Mouse (Mus musculus): ENCODE measurements around the gene Actb. TPM values are rescaled to one million over a fixed set of nuclear protein-coding genes. Genes with fewer than 3 reads are reported as not detected.
A peak's percentile ranks its signal among the peaks of the same experiment; 100 is the strongest.

The Actb gene
- total and polyA plus RNA-seq, 2 experiments, result 726 to 1,398 TPM

GRCm38 (mm10) chr5:142877337-142878280 lies 28.9 kb downstream of the Actb start:
- H3K27ac ChIP-seq (replicated peaks; ENCODE audit: insufficient read depth, low read depth, low read length), result no peak overlapping the region
- no peak for TF ChIP-seq POLR2A (IDR thresholded peaks at IDR 0.05; ENCODE audit: extremely low read depth, insufficient read depth, low read length)
- peak; percentile 96 for TF ChIP-seq CTCF (IDR thresholded peaks at IDR 0.05; ENCODE audit: low read depth, low read length)
- DNase-seq (ENCODE audit: extremely low read depth, low read depth, low spot score), result peak; percentile 29
- 33% methylated on average over 11 of the region's 11 CpGs for WGBS
- no peaks in the 10 kb centered on the region for H3K27me3 ChIP-seq (ENCODE audit: control insufficient read depth, insufficient read depth, low read length)
- no peaks in the 10 kb centered on the region for H3K4me1 ChIP-seq (ENCODE audit: control insufficient read depth, insufficient read depth, low read length)
- H3K4me3 ChIP-seq (ENCODE audit: insufficient read depth, low read depth, low read length), result no peak overlapping the region
- H3K79me2 ChIP-seq (ENCODE audit: control insufficient read depth, insufficient read depth, low read length), result no peaks in the 10 kb centered on the region
- H3K36me3 ChIP-seq (ENCODE audit: control insufficient read depth, insufficient read depth, low read length), result no peaks in the 10 kb centered on the region
- H3K9ac ChIP-seq (ENCODE audit: low read depth, low read length), result no peak overlapping the region

- no peaks in the 10 kb centered on the region for H3K4me1 ChIP-seq (ENCODE audit: control insufficient read depth, insufficient read depth, low read length)
- no peak overlapping the region for H3K27ac ChIP-seq (replicated peaks; ENCODE audit: insufficient read depth, low read depth, low read length)
- TF ChIP-seq POLR2A (IDR thresholded peaks at IDR 0.05; ENCODE audit: extremely low read depth, insufficient read depth, low read length) (no peak), CTCF (IDR thresholded peaks at IDR 0.05; ENCODE audit: low read depth, low read length) (no peak)
- DNase-seq (ENCODE audit: extremely low read depth, low read depth, low spot score), result no peak
- H3K36me3 ChIP-seq (ENCODE audit: control insufficient read depth, insufficient read depth, low read length), result no peaks in the 10 kb centered on the region
- no peaks in the 10 kb centered on the region for H3K27me3 ChIP-seq (ENCODE audit: control insufficient read depth, insufficient read depth, low read length)
- WGBS, result 83% methylated on average over 5 of the region's 5 CpGs
- no peak overlapping the region for H3K4me3 ChIP-seq (ENCODE audit: insufficient read depth, low read depth, low read length)
- no peak overlapping the region for H3K9ac ChIP-seq (ENCODE audit: low read depth, low read length)
- no peaks in the 10 kb centered on the region for H3K79me2 ChIP-seq (ENCODE audit: control insufficient read depth, insufficient read depth, low read length)
These were observed 29.7 kb downstream of the Actb start for GRCm38 (mm10) chr5:142876896-142877295.

- 96% methylated on average over 10 of the region's 10 CpGs for WGBS
- Histone ChIP-seq H3K4me1 (ENCODE audit: control insufficient read depth, insufficient read depth, low read length) (no peaks in the 10 kb centered on the region), H3K4me3 (ENCODE audit: insufficient read depth, low read depth, low read length) (no peak overlapping the region), H3K79me2 (ENCODE audit: control insufficient read depth, insufficient read depth, low read length) (no peaks in the 10 kb centered on the region), H3K27ac (replicated peaks; ENCODE audit: insufficient read depth, low read depth, low read length) (no peak overlapping the region), H3K36me3 (ENCODE audit: control insufficient read depth, insufficient read depth, low read length) (no peaks in the 10 kb centered on the region), H3K27me3 (ENCODE audit: control insufficient read depth, insufficient read depth, low read length) (no peaks in the 10 kb centered on the region), H3K9ac (ENCODE audit: low read depth, low read length) (no peak overlapping the region)
- no peak for DNase-seq (ENCODE audit: extremely low read depth, low read depth, low spot score)
- TF ChIP-seq POLR2A (IDR thresholded peaks at IDR 0.05; ENCODE audit: extremely low read depth, insufficient read depth, low read length) (no peak), CTCF (IDR thresholded peaks at IDR 0.05; ENCODE audit: low read depth, low read length) (no peak)
These were observed 31.0 kb downstream of the Actb start for GRCm38 (mm10) chr5:142875513-142875905.

- Histone ChIP-seq H3K4me1 (ENCODE audit: control insufficient read depth, insufficient read depth, low read length) (no peaks in the 10 kb centered on the region), H3K4me3 (ENCODE audit: insufficient read depth, low read depth, low read length) (no peak overlapping the region), H3K27me3 (ENCODE audit: control insufficient read depth, insufficient read depth, low read length) (no peaks in the 10 kb centered on the region), H3K9ac (ENCODE audit: low read depth, low read length) (no peak overlapping the region), H3K79me2 (ENCODE audit: control insufficient read depth, insufficient read depth, low read length) (no peaks in the 10 kb centered on the region), H3K27ac (replicated peaks; ENCODE audit: insufficient read depth, low read depth, low read length) (no peak overlapping the region), H3K36me3 (ENCODE audit: control insufficient read depth, insufficient read depth, low read length) (no peaks in the 10 kb centered on the region)
- DNase-seq (ENCODE audit: extremely low read depth, low read depth, low spot score), result no peak
- 89% methylated on average over 13 of the region's 13 CpGs for WGBS
- TF ChIP-seq CTCF (IDR thresholded peaks at IDR 0.05; ENCODE audit: low read depth, low read length) (no peak), POLR2A (IDR thresholded peaks at IDR 0.05; ENCODE audit: extremely low read depth, insufficient read depth, low read length) (no peak)
These were observed 31.6 kb downstream of the Actb start for GRCm38 (mm10) chr5:142874791-142875512.

GRCm38 (mm10) chr5:142873718-142874117 lies 32.8 kb downstream of the Actb start:
- WGBS, result 96% methylated on average over 7 of the region's 7 CpGs
- TF ChIP-seq CTCF (IDR thresholded peaks at IDR 0.05; ENCODE audit: low read depth, low read length) (no peak), POLR2A (IDR thresholded peaks at IDR 0.05; ENCODE audit: extremely low read depth, insufficient read depth, low read length) (no peak)
- Histone ChIP-seq H3K79me2 (ENCODE audit: control insufficient read depth, insufficient read depth, low read length) (no peaks in the 10 kb centered on the region), H3K4me3 (ENCODE audit: insufficient read depth, low read depth, low read length) (no peak overlapping the region), H3K9ac (ENCODE audit: low read depth, low read length) (no peak overlapping the region), H3K4me1 (ENCODE audit: control insufficient read depth, insufficient read depth, low read length) (no peaks in the 10 kb centered on the region), H3K36me3 (ENCODE audit: control insufficient read depth, insufficient read depth, low read length) (no peaks in the 10 kb centered on the region), H3K27me3 (ENCODE audit: control insufficient read depth, insufficient read depth, low read length) (no peaks in the 10 kb centered on the region), H3K27ac (replicated peaks; ENCODE audit: insufficient read depth, low read depth, low read length) (no peak overlapping the region)
- no peak for DNase-seq (ENCODE audit: extremely low read depth, low read depth, low spot score)

Data from liver, adult 2 months (tissue).